Mouse (Mus musculus) myocyte (in vitro differentiated cells): ENCODE results near the gene Fam181a. TPM values are rescaled to one million over a fixed set of nuclear protein-coding genes. Genes with fewer than 3 reads are reported as not detected.

Experiments used
- H3K27me3 ChIP-seq: one replicate; pipeline ENCODE4 v1.6.1; 2011; ENCODE audit not compliant: control insufficient read depth, insufficient read depth, insufficient read length
- H3K36me3 ChIP-seq: one replicate; pipeline ENCODE4 v1.6.1; 2011; ENCODE audit not compliant: control insufficient read depth, insufficient read depth
- H3K4me2 ChIP-seq: one replicate; pipeline ENCODE4 v1.6.1; 2011; ENCODE audit warnings: low read depth, control low read depth
- H3K4me3 ChIP-seq: one replicate; pipeline ENCODE4 v1.5.1; 2011; ENCODE audit warnings: mild to moderate bottlenecking, control low read depth, moderate library complexity
- H3K79me2 ChIP-seq: one replicate; pipeline ENCODE4 v1.6.1; 2011; ENCODE audit not compliant: control insufficient read depth, insufficient read depth
- H3ac ChIP-seq: one replicate; pipeline ENCODE4 v1.6.1; 2011; ENCODE audit not compliant: control insufficient read depth, insufficient read length
- CEBPB ChIP-seq: IDR thresholded peaks from 2 replicates; pipeline ENCODE4 v1.6.1; 2011; ENCODE audit warnings: mild to moderate bottlenecking, moderate library complexity; ENCODE audit not compliant: poor library complexity, insufficient read depth, severe bottlenecking
- E2F4 ChIP-seq: IDR thresholded peaks from one replicate; pipeline ENCODE4 v1.6.1; 2011; ENCODE audit warnings: mild to moderate bottlenecking, control low read depth, moderate library complexity; ENCODE audit not compliant: insufficient read depth
- MAX ChIP-seq: IDR thresholded peaks from one replicate; pipeline ENCODE4 v1.6.1; 2011; ENCODE audit warnings: low read depth, mild to moderate bottlenecking, control low read depth
- MYOD1 ChIP-seq, 3 experiments: IDR thresholded peaks; one replicate each; pipeline ENCODE4 v1.6.1; 2011; ENCODE audit warnings: control low read depth in 2 of 3, low read depth in 2 of 3, mild to moderate bottlenecking in 2 of 3, moderate library complexity in 1 of 3; ENCODE audit not compliant: insufficient read length in 2 of 3, control insufficient read depth in 1 of 3
- MYOG ChIP-seq, 3 experiments: IDR thresholded peaks; one replicate each; pipeline ENCODE4 v1.6.1; 2011; ENCODE audit warnings: control low read depth in 2 of 3, low read depth in 2 of 3, mild to moderate bottlenecking in 2 of 3; ENCODE audit not compliant: insufficient read length in 2 of 3, control insufficient read depth in 1 of 3, insufficient read depth in 1 of 3
- POLR2A ChIP-seq: IDR thresholded peaks from one replicate; pipeline ENCODE4 v1.6.1; 2011; ENCODE audit warnings: low read depth, mild to moderate bottlenecking, control low read depth, moderate library complexity; ENCODE audit not compliant: insufficient read length
- POLR2AphosphoS2 ChIP-seq: IDR thresholded peaks from one replicate; pipeline ENCODE4 v1.6.1; 2011; ENCODE audit warnings: low read depth, control low read depth; ENCODE audit not compliant: insufficient read length
- REST ChIP-seq: IDR thresholded peaks from one replicate; pipeline ENCODE4 v1.6.1; 2011; ENCODE audit warnings: mild to moderate bottlenecking, control low read depth, moderate library complexity; ENCODE audit not compliant: insufficient read depth, insufficient read length
- SRF ChIP-seq: IDR thresholded peaks from one replicate; pipeline ENCODE4 v1.6.1; 2011; ENCODE audit warnings: low read depth; ENCODE audit not compliant: control insufficient read depth, insufficient read length
- TCF12 ChIP-seq: IDR thresholded peaks from one replicate; pipeline ENCODE4 v1.6.1; 2011; ENCODE audit warnings: mild to moderate bottlenecking, control low read depth; ENCODE audit not compliant: poor library complexity, insufficient read depth, severe bottlenecking
- TCF3 ChIP-seq: IDR thresholded peaks from one replicate; pipeline ENCODE4 v1.6.1; 2011; ENCODE audit warnings: low read depth, control low read depth; ENCODE audit not compliant: insufficient read length
- USF1 ChIP-seq: IDR thresholded peaks from one replicate; pipeline ENCODE4 v1.6.1; 2011; ENCODE audit warnings: low read depth, mild to moderate bottlenecking, control low read depth, moderate library complexity
- polyA plus RNA-seq: library from polyadenylated mRNA; unstranded; fragments of >200 nt; fragmentation: generic; extraction: Trizol; gene quantifications from one replicate; pipeline ENCODE4 v1.2.1, GENCODE M21; 2012; ENCODE audit warnings: missing spikeins

The Fam181a gene
- polyA plus RNA-seq, 1 experiment: not detected

GRCm38 (mm10) chr12:103302960-103303359, 7.8 kb upstream of the Fam181a start:
- H3K4me3 ChIP-seq: no peak overlapping the region
- H3K4me2 ChIP-seq: no peak overlapping the region
- H3K79me2 ChIP-seq: no peaks in the 10 kb centered on the region
- no peak for TF ChIP-seq MYOG (IDR thresholded peaks at IDR 0.05; ENCODE audit: control insufficient read depth in 1 of 3, insufficient read depth in 1 of 3, insufficient read length in 2 of 3, low read depth in 2 of 3)
- no peak for TF ChIP-seq POLR2AphosphoS2
- no peak for TF ChIP-seq TCF12
- TF ChIP-seq TCF3: no peak
- TF ChIP-seq E2F4: no peak
- no peak for TF ChIP-seq MAX
- no peak for TF ChIP-seq POLR2A
- no peak for TF ChIP-seq SRF
- TF ChIP-seq CEBPB: no peak
- TF ChIP-seq MYOD1 (IDR thresholded peaks at IDR 0.05; ENCODE audit: control insufficient read depth in 1 of 3, insufficient read length in 2 of 3, low read depth in 2 of 3): no peak
- TF ChIP-seq REST: no peak
- no peak for TF ChIP-seq USF1
- no peak overlapping the region for H3ac ChIP-seq
- no peaks in the 10 kb centered on the region for H3K27me3 ChIP-seq
- H3K36me3 ChIP-seq: no peaks in the 10 kb centered on the region

- no peak for TF ChIP-seq MYOD1 (IDR thresholded peaks at IDR 0.05; ENCODE audit: control insufficient read depth in 1 of 3, insufficient read length in 2 of 3, low read depth in 2 of 3)
- no peaks in the 10 kb centered on the region for H3K36me3 ChIP-seq
- no peak overlapping the region for H3K4me2 ChIP-seq
- H3ac ChIP-seq: no peak overlapping the region
- H3K27me3 ChIP-seq: no peaks in the 10 kb centered on the region
- H3K4me3 ChIP-seq: no peak overlapping the region
- H3K79me2 ChIP-seq: no peaks in the 10 kb centered on the region
Observed at GRCm38 (mm10) chr12:103306224-103306623, 4.6 kb upstream of the Fam181a start.

GRCm38 (mm10) chr12:103306720-103307119, 4.1 kb upstream of the Fam181a start:
- Histone ChIP-seq H3K4me2 (no peak overlapping the region), H3K36me3 (no peaks in the 10 kb centered on the region), H3K27me3 (no peaks in the 10 kb centered on the region), H3K79me2 (no peaks in the 10 kb centered on the region), H3K4me3 (no peak overlapping the region), H3ac (no peak overlapping the region)
- TF ChIP-seq E2F4: no peak
- no peak for TF ChIP-seq TCF3
- no peak for TF ChIP-seq MYOG (IDR thresholded peaks at IDR 0.05; ENCODE audit: control insufficient read depth in 1 of 3, insufficient read depth in 1 of 3, insufficient read length in 2 of 3, low read depth in 2 of 3)
- no peak for TF ChIP-seq REST
- TF ChIP-seq POLR2AphosphoS2: no peak
- no peak for TF ChIP-seq SRF
- no peak for TF ChIP-seq MAX
- no peak for TF ChIP-seq MYOD1 (IDR thresholded peaks at IDR 0.05; ENCODE audit: control insufficient read depth in 1 of 3, insufficient read length in 2 of 3, low read depth in 2 of 3)
- TF ChIP-seq CEBPB: no peak
- no peak for TF ChIP-seq USF1
- TF ChIP-seq TCF12: no peak
- no peak for TF ChIP-seq POLR2A

- H3K4me2 ChIP-seq: no peak overlapping the region
- H3K27me3 ChIP-seq: peaks cover 18% of the 10 kb centered on the region
- no peaks in the 10 kb centered on the region for H3K36me3 ChIP-seq
- H3K79me2 ChIP-seq: no peaks in the 10 kb centered on the region
- no peak overlapping the region for H3K4me3 ChIP-seq
- no peak overlapping the region for H3ac ChIP-seq
- no peak for TF ChIP-seq USF1
- no peak for TF ChIP-seq E2F4
- no peak for TF ChIP-seq TCF3
- no peak for TF ChIP-seq POLR2AphosphoS2
- no peak for TF ChIP-seq MYOD1 (IDR thresholded peaks at IDR 0.05; ENCODE audit: control insufficient read depth in 1 of 3, insufficient read length in 2 of 3, low read depth in 2 of 3)
- no peak for TF ChIP-seq SRF
- TF ChIP-seq REST: no peak
- no peak for TF ChIP-seq MAX
- TF ChIP-seq MYOG (IDR thresholded peaks at IDR 0.05; ENCODE audit: control insufficient read depth in 1 of 3, insufficient read depth in 1 of 3, insufficient read length in 2 of 3, low read depth in 2 of 3): no peak
Observed at GRCm38 (mm10) chr12:103311921-103312320, 1.1 kb downstream of the Fam181a start.

- Histone ChIP-seq H3K79me2 (no peaks in the 10 kb centered on the region), H3K36me3 (no peaks in the 10 kb centered on the region), H3ac (no peak overlapping the region), H3K4me3 (no peak overlapping the region), H3K4me2 (no peak overlapping the region), H3K27me3 (peaks cover 24% of the 10 kb centered on the region)
- TF ChIP-seq POLR2A (no peak), E2F4 (no peak), TCF12 (no peak), MYOD1 (IDR thresholded peaks at IDR 0.05; ENCODE audit: control insufficient read depth in 1 of 3, insufficient read length in 2 of 3, low read depth in 2 of 3) (no peak)
Observed at GRCm38 (mm10) chr12:103313274-103313673, 2.5 kb downstream of the Fam181a start.
